Mouse (Mus musculus): ENCODE results near the gene Atg2b.

The Atg2b gene

GRCm38 (mm10) chr12:105683933-105684901 lies 794 bp downstream of the Atg2b start, which contains the start of gene Gskip:
Gene Gskip (plus strand): TSS chr12:105684829.
- in situ Hi-C loops (cut with MboI; ENCODE audit: low sequenced_read_pairs): no loop called here

DNA sequence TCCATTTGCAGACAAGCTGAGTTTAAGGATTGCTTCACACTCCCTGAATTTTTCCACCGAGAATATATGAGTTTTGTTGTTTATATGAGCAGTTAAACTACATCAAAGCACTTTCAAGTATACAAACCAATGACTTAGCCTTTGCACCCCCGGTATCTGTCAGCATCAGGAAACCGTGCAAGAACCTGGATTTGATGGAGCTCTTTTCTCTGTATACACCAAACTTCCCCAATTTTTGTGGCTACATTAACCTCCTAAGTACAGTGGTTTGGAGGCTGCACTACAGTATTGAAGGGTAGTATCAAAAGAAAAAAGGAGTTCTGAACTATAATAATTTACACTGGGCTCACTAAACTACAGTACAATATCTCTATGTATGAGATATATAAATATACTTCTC lies 6.2 kb downstream of the Atg2b start:
- in situ Hi-C loops (cut with MboI; ENCODE audit: low sequenced_read_pairs): no loop called here

DNA sequence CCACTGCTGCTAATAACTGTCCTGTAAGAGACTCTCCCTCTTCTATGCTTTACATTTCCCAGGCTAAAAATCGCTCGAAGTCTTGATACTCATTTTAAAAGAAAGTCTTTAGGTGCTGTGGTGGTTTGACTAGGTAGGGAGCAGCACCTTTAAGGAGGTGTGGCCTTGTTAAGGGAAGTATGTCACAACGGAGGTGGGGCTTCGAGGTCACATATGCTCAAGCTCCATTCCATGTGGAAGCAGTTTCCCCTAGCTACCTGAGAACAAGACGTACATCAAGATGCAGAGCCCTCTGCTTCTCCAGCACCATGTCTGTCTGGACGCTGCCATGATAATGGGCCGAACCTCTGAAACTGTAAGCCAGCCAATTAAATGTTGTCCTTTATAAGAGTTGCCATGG lies 6.8 kb downstream of the Atg2b start:
- in situ Hi-C loops (cut with MboI; ENCODE audit: low sequenced_read_pairs): no loop called here

DNA sequence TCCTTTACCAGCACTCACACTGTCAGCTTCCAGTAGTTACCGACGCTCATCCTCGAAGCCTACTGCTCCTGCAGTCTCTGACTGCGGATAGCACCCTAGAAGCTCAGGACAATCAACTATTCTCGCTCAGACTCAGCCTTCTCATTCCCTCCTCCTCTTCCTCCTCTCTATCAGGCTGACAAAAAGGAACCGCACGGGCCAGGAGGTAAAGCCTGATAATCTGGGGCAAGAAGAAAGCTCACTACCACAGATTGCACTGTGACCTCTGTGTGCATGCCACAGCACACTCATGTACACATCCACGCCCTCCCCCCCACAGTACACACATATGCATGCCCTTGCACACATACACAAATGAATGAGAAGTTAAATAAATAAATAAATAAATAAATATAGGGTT lies 8.7 kb downstream of the Atg2b start:
- in situ Hi-C loops (cut with MboI; ENCODE audit: low sequenced_read_pairs): no loop called here

GRCm38 (mm10) chr12:105655850-105656249 lies 29.2 kb downstream of the Atg2b start:
- in situ Hi-C loops (cut with MboI; ENCODE audit: low sequenced_read_pairs): no loop called here

DNA sequence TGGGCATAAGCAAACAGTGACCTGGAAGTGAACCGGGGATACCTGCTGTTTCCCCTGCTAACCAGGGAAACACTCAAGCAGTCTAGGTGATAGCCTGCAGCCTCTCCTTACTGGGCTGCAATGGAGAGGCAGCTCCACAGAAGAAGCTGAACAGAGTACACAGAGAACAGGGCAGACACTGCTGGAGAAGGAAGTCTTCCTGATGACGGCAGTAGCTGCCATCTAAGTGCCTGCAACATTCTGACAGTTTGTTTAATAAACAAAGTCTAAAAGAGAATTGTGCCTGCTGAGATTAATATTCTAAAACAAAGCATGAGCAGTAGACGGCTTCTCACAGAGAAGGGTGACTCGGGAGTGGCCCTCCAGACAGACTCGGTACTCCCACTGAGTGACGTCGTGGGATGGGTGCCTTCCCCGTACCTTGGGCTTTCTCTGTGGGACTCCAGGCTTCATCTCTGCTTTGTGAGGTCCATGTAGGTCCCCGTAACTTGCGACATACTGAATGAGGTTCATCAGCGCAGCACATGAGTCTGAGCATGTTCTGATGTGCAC lies 42.2 kb downstream of the Atg2b start:
- in situ Hi-C loops (cut with MboI; ENCODE audit: low sequenced_read_pairs): no loop called here

DNA sequence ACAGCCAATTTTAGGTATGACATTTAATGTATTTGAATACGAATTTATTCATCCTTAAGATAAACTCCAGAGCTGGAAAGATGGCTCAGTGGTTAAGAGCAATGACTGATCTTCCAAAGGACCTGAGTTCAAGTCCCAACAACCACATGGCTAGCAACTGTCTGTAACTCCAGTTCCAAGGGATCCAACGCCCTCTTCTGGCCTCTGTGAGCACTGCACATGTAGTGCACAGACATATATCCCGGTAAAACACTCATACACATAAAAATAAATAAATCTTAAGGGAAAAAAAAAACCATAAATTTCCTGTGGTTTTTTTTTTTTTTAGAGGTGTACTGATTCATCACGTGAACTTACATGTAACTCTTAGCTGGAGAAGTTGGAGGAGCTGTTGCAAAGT lies 47.5 kb downstream of the Atg2b start:
- in situ Hi-C loops (cut with MboI; ENCODE audit: low sequenced_read_pairs): no loop called here

GRCm38 (mm10) chr12:105636551-105636950 lies 48.5 kb downstream of the Atg2b start:
- in situ Hi-C loops (cut with MboI; ENCODE audit: low sequenced_read_pairs): no loop called here

GRCm38 (mm10) chr12:105634374-105635067 lies 50.5 kb downstream of the Atg2b start:
- in situ Hi-C loops (cut with MboI; ENCODE audit: low sequenced_read_pairs): no loop called here

DNA sequence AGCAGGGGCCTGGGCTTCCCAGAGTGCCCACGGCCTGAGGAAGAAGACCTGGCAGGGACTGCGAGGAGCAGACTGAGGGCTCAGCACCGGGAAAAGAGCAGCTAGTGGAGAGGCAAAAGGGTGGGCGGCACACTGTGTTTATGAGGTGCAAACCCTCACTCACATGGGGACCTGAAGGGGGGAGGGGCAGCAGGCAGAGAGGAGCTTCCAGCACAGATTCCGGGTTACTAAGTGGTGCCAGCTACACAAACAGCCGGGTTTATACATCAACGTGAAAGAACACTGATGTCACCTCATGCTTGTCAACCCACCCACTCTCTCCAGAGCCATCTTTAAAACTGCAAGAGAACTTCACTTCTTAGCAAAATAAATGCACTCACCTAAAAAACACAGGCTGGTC lies 59.2 kb downstream of the Atg2b start:
- in situ Hi-C loops (cut with MboI; ENCODE audit: low sequenced_read_pairs): no loop called here

GRCm38 (mm10) chr12:105622981-105623539 lies 62.0 kb downstream of the Atg2b start:
- in situ Hi-C loops (cut with MboI; ENCODE audit: low sequenced_read_pairs): no loop called here

DNA sequence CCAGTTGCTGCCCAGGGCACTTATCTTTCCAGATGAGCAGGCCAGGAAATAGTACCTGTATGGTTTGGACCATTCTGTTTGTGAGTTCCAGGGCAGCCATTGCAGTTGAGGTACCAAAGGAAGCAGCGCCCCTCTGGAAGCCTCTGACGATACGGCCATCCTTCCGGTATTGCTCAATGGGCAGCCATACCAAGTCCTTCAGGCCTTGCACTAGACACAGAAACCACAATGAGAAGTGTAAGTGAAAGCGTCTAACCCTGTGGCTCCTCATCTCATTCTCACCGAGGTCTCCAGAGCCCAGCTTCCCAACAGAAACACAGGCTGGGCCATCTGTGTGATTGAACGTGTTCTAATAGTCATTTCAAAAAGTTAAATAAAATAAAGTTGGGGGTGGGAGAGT lies 63.0 kb downstream of the Atg2b start:
- in situ Hi-C loops (cut with MboI; ENCODE audit: low sequenced_read_pairs): no loop called here

DNA sequence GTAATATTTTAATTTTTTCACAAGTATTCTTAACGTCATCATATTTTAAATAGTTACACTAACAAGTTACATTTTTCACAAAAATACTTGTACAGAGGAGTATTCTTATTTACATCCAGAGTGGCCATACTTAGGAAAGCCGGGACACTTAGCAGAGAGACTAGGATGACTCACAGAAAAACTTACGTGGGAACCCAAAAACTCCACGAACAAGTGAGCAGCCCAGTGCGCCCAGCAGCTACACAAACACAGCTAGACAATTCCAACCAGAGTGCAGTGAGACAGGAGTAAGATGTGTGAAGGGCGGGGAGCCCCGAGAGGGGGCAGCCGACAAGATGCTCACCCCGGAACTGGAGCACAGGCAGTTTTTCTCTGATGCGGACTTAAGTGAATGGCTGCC lies 71.5 kb downstream of the Atg2b start:
- in situ Hi-C loops (cut with MboI; ENCODE audit: low sequenced_read_pairs): no loop called here

GRCm38 (mm10) chr12:105611748-105612147 lies 73.3 kb downstream of the Atg2b start:
- in situ Hi-C loops (cut with MboI; ENCODE audit: low sequenced_read_pairs): no loop called here

GRCm38 (mm10) chr12:105611045-105611444 lies 74.0 kb downstream of the Atg2b start:
- in situ Hi-C loops (cut with MboI; ENCODE audit: low sequenced_read_pairs): no loop called here

GRCm38 (mm10) chr12:105606881-105607280 lies 78.1 kb downstream of the Atg2b start:
- in situ Hi-C loops (cut with MboI; ENCODE audit: low sequenced_read_pairs): no loop called here

DNA sequence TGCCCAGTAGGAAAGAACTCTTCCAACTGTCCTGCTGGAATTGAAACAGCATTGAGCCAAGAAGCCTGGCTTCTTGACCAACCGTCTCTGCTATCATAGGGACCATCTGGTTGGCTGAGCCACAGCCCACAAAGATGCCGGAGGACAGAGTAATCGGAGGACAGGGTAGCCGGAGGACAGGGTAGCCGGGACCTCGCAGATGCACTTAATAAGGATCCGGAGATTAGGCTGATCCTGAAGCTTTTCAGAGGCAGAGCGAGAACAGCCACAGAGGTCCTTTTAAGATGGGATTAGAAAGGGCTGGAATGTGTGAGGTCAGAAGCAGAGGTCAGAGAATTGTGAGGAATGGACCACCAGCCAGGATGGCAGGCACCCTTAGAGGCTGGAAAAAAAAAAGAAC lies 79.8 kb downstream of the Atg2b start:
- in situ Hi-C loops (cut with MboI; ENCODE audit: low sequenced_read_pairs): no loop called here

GRCm38 (mm10) chr12:105603904-105604303 lies 81.1 kb downstream of the Atg2b start:
- in situ Hi-C loops (cut with MboI; ENCODE audit: low sequenced_read_pairs): no loop called here

DNA sequence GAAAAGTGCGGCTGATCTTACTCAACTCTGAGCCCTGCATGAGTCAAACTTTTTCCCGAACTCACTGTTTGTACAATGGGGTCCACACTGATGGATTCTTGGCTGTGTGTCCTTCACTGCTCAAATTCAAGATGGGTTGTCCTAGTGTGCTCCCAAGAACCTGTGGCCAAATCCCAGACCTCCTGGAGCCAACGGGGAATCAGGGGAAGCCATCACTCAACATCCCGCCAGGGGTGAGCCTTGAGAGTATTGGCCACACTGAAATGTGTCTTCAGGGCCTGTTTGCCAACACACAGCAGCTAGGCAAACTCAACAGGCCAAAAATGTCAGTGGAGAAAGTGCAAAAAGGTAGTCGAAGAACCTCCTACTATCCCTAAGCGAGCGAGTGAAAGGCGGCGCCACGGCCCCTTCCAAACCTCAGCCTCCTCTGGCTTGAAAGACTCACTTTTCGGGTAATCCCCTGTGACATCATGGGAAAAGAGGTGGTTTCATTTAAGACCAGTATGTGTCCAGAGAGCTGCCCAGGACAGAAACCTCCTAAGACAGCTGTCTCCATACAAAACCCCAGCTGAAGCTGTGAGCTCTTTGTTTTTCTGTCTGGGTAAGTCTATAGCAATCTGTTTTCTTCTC lies 82.3 kb downstream of the Atg2b start, which contains the start of gene Bdkrb1:
Gene Bdkrb1 (plus strand): TSS at position 505 of the 630 bp plus-strand sequence.
- in situ Hi-C loops (cut with MboI; ENCODE audit: low sequenced_read_pairs): no loop called here

DNA sequence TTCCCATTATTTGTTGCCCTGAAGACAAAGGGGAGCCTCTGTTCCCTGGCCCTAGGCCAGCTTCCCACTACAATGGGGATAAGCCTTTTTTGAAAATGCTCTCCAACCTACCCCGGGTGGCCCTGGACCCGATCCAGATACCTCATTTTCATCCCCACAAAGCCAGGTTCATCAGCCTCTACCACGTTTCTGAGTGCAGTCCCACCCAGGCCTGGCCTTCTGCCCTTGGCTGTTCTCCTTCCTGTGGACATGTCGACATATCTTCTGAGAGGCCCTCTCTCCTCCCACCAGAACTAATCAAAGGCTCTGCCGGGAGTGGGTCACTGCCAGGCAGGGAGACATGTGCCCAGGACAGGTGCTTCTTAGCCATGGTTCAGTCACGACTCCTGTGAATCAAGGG lies 83.4 kb downstream of the Atg2b start:
- in situ Hi-C loops (cut with MboI; ENCODE audit: low sequenced_read_pairs): no loop called here

DNA sequence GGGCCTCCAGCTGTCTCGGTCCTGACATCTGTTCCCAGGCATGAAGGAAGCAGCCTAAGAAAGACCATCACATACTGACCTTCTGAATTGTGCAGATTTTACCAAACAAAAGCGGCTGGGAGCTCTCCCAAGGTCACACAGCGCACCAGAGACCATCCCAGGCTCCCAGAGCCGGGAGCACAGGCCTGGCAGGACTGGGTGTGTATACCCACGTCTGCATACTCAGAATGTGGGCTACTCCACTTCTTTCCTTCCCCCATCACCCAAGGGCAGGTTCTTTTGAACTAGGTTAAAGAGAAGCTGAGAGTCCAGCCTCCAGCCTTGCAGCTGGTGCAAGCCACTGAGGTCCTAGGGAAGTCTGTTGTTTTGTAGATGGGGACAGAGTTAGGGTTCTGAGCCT lies 85.9 kb downstream of the Atg2b start:
- in situ Hi-C loops (cut with MboI; ENCODE audit: low sequenced_read_pairs): no loop called here
